Mouse (Mus musculus): ENCODE measurements around the gene Gm37240.

- TF ChIP-seq CTCF (IDR thresholded peaks at IDR 0.05; ENCODE audit: borderline replicate concordance, extremely low read depth, insufficient read depth, insufficient read length) = no peak
- TF ChIP-seq POLR2A (IDR thresholded peaks at IDR 0.05; ENCODE audit: borderline replicate concordance, extremely low read depth, insufficient read depth, insufficient read length, poor library complexity, severe bottlenecking) = no peak
Measured at GRCm38 (mm10) chr3:84601870-84602495, 1285.3 kb downstream of the Gm37240 start.
